Mouse (Mus musculus): ENCODE measurements around the gene Rhod. TPM values are rescaled to one million over a fixed set of nuclear protein-coding genes. Genes with fewer than 3 reads are reported as not detected.

The Rhod gene
- polyA plus RNA-seq, 1 experiment from 2014 or later, result 5.3 TPM

GRCm38 (mm10) chr19:4404840-4405239, 34.4 kb downstream of the Rhod start:
- no peak for ATAC-seq
- Histone ChIP-seq H3K4me2 (ENCODE audit: low read length) (no peak overlapping the region), H3K27ac (ENCODE audit: low read length) (no peak overlapping the region), H3K9me3 (ENCODE audit: control insufficient read depth, low read length) (no peaks in the 10 kb centered on the region), H3K4me3 (replicated peaks; ENCODE audit: low read length) (no peak overlapping the region), H3K36me3 (ENCODE audit: control insufficient read depth, insufficient read depth) (no peaks in the 10 kb centered on the region), H3K9ac (replicated peaks; ENCODE audit: low read depth, low read length) (no peak overlapping the region), H3K4me1 (replicated peaks; ENCODE audit: control insufficient read depth, insufficient read depth, low read length) (no peaks in the 10 kb centered on the region), H3K27me3 (replicated peaks; ENCODE audit: control insufficient read depth, insufficient read depth, low read length) (no peaks in the 10 kb centered on the region)
- 91% methylated on average over 2 of the region's 2 CpGs for WGBS

GRCm38 (mm10) chr19:4398959-4399358, 40.3 kb downstream of the Rhod start:
- Histone ChIP-seq H3K4me3 (replicated peaks; ENCODE audit: low read length) (no peak overlapping the region), H3K27ac (ENCODE audit: low read length) (no peak overlapping the region), H3K4me2 (ENCODE audit: low read length) (no peak overlapping the region), H3K9ac (replicated peaks; ENCODE audit: low read depth, low read length) (no peak overlapping the region), H3K4me1 (replicated peaks; ENCODE audit: control insufficient read depth, insufficient read depth, low read length) (peaks cover 18% of the 10 kb centered on the region), H3K27me3 (replicated peaks; ENCODE audit: control insufficient read depth, insufficient read depth, low read length) (no peaks in the 10 kb centered on the region), H3K9me3 (ENCODE audit: control insufficient read depth, low read length) (no peaks in the 10 kb centered on the region), H3K36me3 (ENCODE audit: control insufficient read depth, insufficient read depth) (no peaks in the 10 kb centered on the region)
- no peak for ATAC-seq
- 70% methylated on average over 4 of the region's 4 CpGs for WGBS

GRCm38 (mm10) chr19:4398630-4398948, 40.6 kb downstream of the Rhod start:
- 32% methylated on average over 8 of the region's 8 CpGs for WGBS
- peak overlapping the region; percentile 65 for H3K4me3 ChIP-seq (replicated peaks; ENCODE audit: low read length)
- no peaks in the 10 kb centered on the region for H3K36me3 ChIP-seq (ENCODE audit: control insufficient read depth, insufficient read depth)
- peak overlapping the region; percentile 88 for H3K4me2 ChIP-seq (ENCODE audit: low read length)
- no peaks in the 10 kb centered on the region for H3K27me3 ChIP-seq (replicated peaks; ENCODE audit: control insufficient read depth, insufficient read depth, low read length)
- no peaks in the 10 kb centered on the region for H3K9me3 ChIP-seq (ENCODE audit: control insufficient read depth, low read length)
- H3K27ac ChIP-seq (ENCODE audit: low read length), result no peak overlapping the region; the same call in 1 of the 2 replicates
- no peak for ATAC-seq
- H3K9ac ChIP-seq (replicated peaks; ENCODE audit: low read depth, low read length), result peak overlapping the region; percentile 83
- H3K4me1 ChIP-seq (replicated peaks; ENCODE audit: control insufficient read depth, insufficient read depth, low read length), result peaks cover 20% of the 10 kb centered on the region

GRCm38 (mm10) chr19:4397798-4398629, 41.2 kb downstream of the Rhod start, which contains the start of gene Kdm2a:
Gene Kdm2a, minus strand, starts transcription at chr19:4398285.
- H3K4me1 ChIP-seq (replicated peaks; ENCODE audit: control insufficient read depth, insufficient read depth, low read length), result peaks cover 24% of the 10 kb centered on the region
- H3K9me3 ChIP-seq (ENCODE audit: control insufficient read depth, low read length), result no peaks in the 10 kb centered on the region
- H3K4me2 ChIP-seq (ENCODE audit: low read length), result peak within 1 kb of the TSS; percentile 88
- peak; percentile 38 for ATAC-seq
- under 1% methylated on average over 73 of the region's 82 CpGs for WGBS
- no peaks in the 10 kb centered on the region for H3K36me3 ChIP-seq (ENCODE audit: control insufficient read depth, insufficient read depth)
- H3K27me3 ChIP-seq (replicated peaks; ENCODE audit: control insufficient read depth, insufficient read depth, low read length), result no peaks in the 10 kb centered on the region
- H3K9ac ChIP-seq (replicated peaks; ENCODE audit: low read depth, low read length), result peak within 1 kb of the TSS; percentile 83
- H3K27ac ChIP-seq (ENCODE audit: low read length), result peak within 1 kb of the TSS; percentile 82
- peak within 1 kb of the TSS; percentile 65 for H3K4me3 ChIP-seq (replicated peaks; ENCODE audit: low read length)

GRCm38 (mm10) chr19:4396998-4397797, 42.0 kb downstream of the Rhod start:
- H3K9ac ChIP-seq (replicated peaks; ENCODE audit: low read depth, low read length), result peak overlapping the region; percentile 88
- peaks cover 30% of the 10 kb centered on the region for H3K4me1 ChIP-seq (replicated peaks; ENCODE audit: control insufficient read depth, insufficient read depth, low read length)
- H3K4me3 ChIP-seq (replicated peaks; ENCODE audit: low read length), result peak overlapping the region; percentile 65
- no peaks in the 10 kb centered on the region for H3K36me3 ChIP-seq (ENCODE audit: control insufficient read depth, insufficient read depth)
- H3K27ac ChIP-seq (ENCODE audit: low read length), result peak overlapping the region; percentile 97
- H3K27me3 ChIP-seq (replicated peaks; ENCODE audit: control insufficient read depth, insufficient read depth, low read length), result no peaks in the 10 kb centered on the region
- under 1% methylated on average over 60 of the region's 90 CpGs for WGBS
- ATAC-seq, result peak; percentile 93
- H3K9me3 ChIP-seq (ENCODE audit: control insufficient read depth, low read length), result no peaks in the 10 kb centered on the region
- peak overlapping the region; percentile 88 for H3K4me2 ChIP-seq (ENCODE audit: low read length)

- Histone ChIP-seq H3K4me3 (replicated peaks; ENCODE audit: low read length) (peak overlapping the region; percentile 65), H3K4me1 (replicated peaks; ENCODE audit: control insufficient read depth, insufficient read depth, low read length) (peaks cover 34% of the 10 kb centered on the region), H3K27me3 (replicated peaks; ENCODE audit: control insufficient read depth, insufficient read depth, low read length) (no peaks in the 10 kb centered on the region), H3K4me2 (ENCODE audit: low read length) (peak overlapping the region; percentile 77), H3K9ac (replicated peaks; ENCODE audit: low read depth, low read length) (peak overlapping the region; percentile 88), H3K9me3 (ENCODE audit: control insufficient read depth, low read length) (no peaks in the 10 kb centered on the region), H3K36me3 (ENCODE audit: control insufficient read depth, insufficient read depth) (no peaks in the 10 kb centered on the region), H3K27ac (ENCODE audit: low read length) (peak overlapping the region; percentile 97)
- ATAC-seq, result peak; percentile 52
- whole genome bisulfite sequencing, result under 1% methylated on average over 69 of the region's 80 CpGs
Observed at GRCm38 (mm10) chr19:4396081-4396997, 42.9 kb downstream of the Rhod start.

- Histone ChIP-seq H3K27me3 (replicated peaks; ENCODE audit: control insufficient read depth, insufficient read depth, low read length) (no peaks in the 10 kb centered on the region), H3K4me3 (replicated peaks; ENCODE audit: low read length) (no peak overlapping the region), H3K9ac (replicated peaks; ENCODE audit: low read depth, low read length) (no peak overlapping the region), H3K9me3 (ENCODE audit: control insufficient read depth, low read length) (no peaks in the 10 kb centered on the region), H3K36me3 (ENCODE audit: control insufficient read depth, insufficient read depth) (no peaks in the 10 kb centered on the region), H3K27ac (ENCODE audit: low read length) (no peak overlapping the region), H3K4me1 (replicated peaks; ENCODE audit: control insufficient read depth, insufficient read depth, low read length) (peaks cover 4% of the 10 kb centered on the region; the same call in 1 of the 2 replicates), H3K4me2 (ENCODE audit: low read length) (no peak overlapping the region)
- no peak for ATAC-seq
Observed at GRCm38 (mm10) chr19:4387276-4387675, 52.0 kb downstream of the Rhod start.

GRCm38 (mm10) chr19:4385026-4385425, 54.2 kb downstream of the Rhod start:
- Histone ChIP-seq H3K36me3 (ENCODE audit: control insufficient read depth, insufficient read depth) (no peaks in the 10 kb centered on the region), H3K4me3 (replicated peaks; ENCODE audit: low read length) (no peak overlapping the region), H3K27me3 (replicated peaks; ENCODE audit: control insufficient read depth, insufficient read depth, low read length) (no peaks in the 10 kb centered on the region), H3K27ac (ENCODE audit: low read length) (no peak overlapping the region), H3K4me2 (ENCODE audit: low read length) (no peak overlapping the region), H3K9ac (replicated peaks; ENCODE audit: low read depth, low read length) (no peak overlapping the region), H3K9me3 (ENCODE audit: control insufficient read depth, low read length) (no peaks in the 10 kb centered on the region), H3K4me1 (replicated peaks; ENCODE audit: control insufficient read depth, insufficient read depth, low read length) (no peaks in the 10 kb centered on the region)
- ATAC-seq, result no peak
- WGBS, result 85% methylated on average over 4 of the region's 4 CpGs
